Mouse (Mus musculus) embryonic facial prominence, embryonic 11.5 days (tissue): ENCODE measurements around the gene Abcb6. TPM values are rescaled to one million over a fixed set of nuclear protein-coding genes. Genes with fewer than 3 reads are reported as not detected.

Source experiments
- ATAC-seq: fragments of 200-750 bp; cut with Nextera tagmentation; replicated peaks from 2 replicates; pipeline ENCODE4 v1.8.0; 2017; ENCODE audit warnings: low read depth; ENCODE audit not compliant: insufficient number of reproducible peaks, low FRiP score, low TSS enrichment
- DNase-seq: peaks from one replicate; pipeline ENCODE4 v3.0.0-alpha.2; 2015; ENCODE audit warnings: low spot score
- H3K27ac ChIP-seq: fragments of 300-500 bp; sonication (generic); replicated peaks from 2 replicates; pipeline ENCODE4 v1.5.1; 2014; ENCODE audit warnings: mild to moderate bottlenecking, low read depth, low read length, control low read depth
- H3K27me3 ChIP-seq: fragments of 300-500 bp; sonication (generic); 2 replicates; pipeline ENCODE4 v1.6.1; 2014; ENCODE audit warnings: mild to moderate bottlenecking, low read length, moderate library complexity, mixed read lengths; ENCODE audit not compliant: control insufficient read depth, insufficient read depth
- H3K36me3 ChIP-seq: fragments of 300-500 bp; sonication (generic); replicated peaks from 2 replicates; pipeline ENCODE4 v1.6.1; 2014; ENCODE audit warnings: low read depth, mild to moderate bottlenecking, low read length, moderate library complexity, mixed read lengths; ENCODE audit not compliant: control insufficient read depth, insufficient read depth
- H3K4me1 ChIP-seq: fragments of 300-500 bp; sonication (generic); 2 replicates; pipeline ENCODE4 v1.6.1; 2014; ENCODE audit warnings: low read length, mixed read lengths; ENCODE audit not compliant: control insufficient read depth, insufficient read depth
- H3K4me2 ChIP-seq: fragments of 300-500 bp; sonication (generic); 2 replicates; pipeline ENCODE4 v1.6.1; 2014; ENCODE audit warnings: low read depth, mild to moderate bottlenecking, control low read depth, low read length, moderate library complexity
- H3K4me3 ChIP-seq: fragments of 300-500 bp; sonication (generic); 2 replicates; pipeline ENCODE4 v1.5.1; 2014; ENCODE audit warnings: low read depth, low read length, control low read depth
- H3K9ac ChIP-seq: fragments of 300-500 bp; sonication (generic); replicated peaks from 2 replicates; pipeline ENCODE4 v1.6.1; 2014; ENCODE audit warnings: mild to moderate bottlenecking, control low read depth, low read length
- H3K9me3 ChIP-seq: fragments of 300-500 bp; sonication (generic); replicated peaks from 2 replicates; pipeline ENCODE4 v1.6.1; 2016; ENCODE audit warnings: mild to moderate bottlenecking, low read length, inconsistent platforms, mixed read lengths; ENCODE audit not compliant: control insufficient read depth
- WGBS: fragments of 180-500 bp; shearing (Covaris S2); extraction: QIAGEN DNeasy Blood & Tissue Kit; methylation state at CpG from one replicate; pipeline ENCODE4 v1.1.7; 2014; 5-methylcytosine and 5-hydroxymethylcytosine counted together
- polyA plus RNA-seq: library from polyadenylated mRNA; unstranded; fragments of >200 nt; fragmentation: Nextera tagmentation; extraction: Ambion mirVana; gene quantifications from 2 replicates; pipeline ENCODE4 v1.2.1, GENCODE M21; 2014

Abcb6 gene
- polyA plus RNA-seq, 1 experiment from 2014 or later: 24.4 TPM

DNA sequence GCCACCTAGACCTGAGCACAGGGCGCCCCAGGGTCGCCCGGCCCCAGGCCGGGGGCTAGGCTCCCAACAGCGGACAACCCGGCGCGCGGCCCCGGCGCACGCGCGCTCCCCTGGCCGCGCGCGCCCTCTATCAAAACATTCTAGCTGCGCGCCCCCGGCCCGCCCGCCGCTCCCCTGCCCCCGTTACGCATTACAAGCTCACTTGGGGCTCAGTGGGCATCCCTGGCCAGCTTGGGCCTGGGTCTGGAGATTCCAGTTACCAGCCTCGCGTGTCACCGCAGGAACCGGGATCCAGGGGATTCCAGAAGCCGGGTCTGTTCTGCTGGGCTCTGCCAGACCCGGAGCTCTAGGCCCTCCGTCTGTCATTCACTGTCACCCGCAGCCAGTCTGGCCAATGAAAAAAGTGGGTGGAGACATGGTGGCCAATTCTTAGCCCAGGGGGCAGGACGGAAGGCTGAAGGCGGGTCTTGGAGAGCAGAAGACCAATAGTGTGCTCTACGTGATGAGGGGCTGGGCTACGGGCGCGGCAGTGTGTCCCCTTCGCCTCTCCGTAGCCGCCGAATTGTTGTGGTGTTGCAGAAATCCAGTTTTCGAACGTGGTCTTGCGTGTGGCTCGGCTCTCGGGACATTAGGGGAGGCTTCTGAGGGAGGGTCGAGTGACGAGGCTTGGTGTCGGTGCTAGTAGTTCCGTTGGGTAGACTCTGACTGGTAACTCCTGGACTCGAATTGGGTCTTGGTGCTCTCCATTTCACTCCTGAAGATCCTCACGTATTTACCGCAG, 11.6 kb upstream of the Abcb6 start, which contains the start of the genes Ankzf1 and Atg9a:
Ankzf1 (plus strand) TSS at position 530 of the 781 bp plus-strand sequence.
Atg9a (minus strand) TSS at position 575 of the 781 bp plus-strand sequence.
- H3K9me3 ChIP-seq: no peaks in the 10 kb centered on the region
- no peaks in the 10 kb centered on the region; the same call in 1 of the 2 replicates for H3K36me3 ChIP-seq
- peak within 1 kb of the TSS; percentile 64 for H3K27ac ChIP-seq
- under 1% methylated on average over 56 of the region's 56 CpGs for WGBS
- ATAC-seq: peak; percentile 99
- H3K4me1 ChIP-seq: no peaks in the 10 kb centered on the region
- H3K4me2 ChIP-seq: peak within 1 kb of the TSS; percentile 93
- H3K27me3 ChIP-seq: no peaks in the 10 kb centered on the region
- H3K9ac ChIP-seq: peak within 1 kb of the TSS; percentile 79
- H3K4me3 ChIP-seq: peak within 1 kb of the TSS; percentile 70
- DNase-seq: peak; percentile 97

DNA sequence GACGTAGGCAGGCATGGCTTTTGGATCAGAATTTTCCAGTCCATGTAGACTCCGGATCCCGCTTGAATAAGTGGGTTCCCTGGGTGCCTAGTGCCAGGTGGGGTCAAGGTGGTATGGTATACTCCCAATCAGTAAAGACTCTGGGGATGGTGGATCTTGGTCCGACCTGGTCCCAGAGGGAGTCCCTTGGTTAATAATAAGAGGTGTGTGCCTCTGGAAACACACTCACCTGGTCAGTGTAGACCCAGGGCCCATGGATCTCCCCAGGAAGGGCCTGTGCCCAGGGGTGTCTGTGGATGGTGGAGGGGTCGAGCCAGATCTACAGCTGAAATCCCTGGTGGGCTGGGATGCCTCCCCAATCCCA, 11.0 kb upstream of the Abcb6 start:
- DNase-seq (no peak), ATAC-seq (no peak; the same call in 1 of the 2 replicates)
- Histone ChIP-seq H3K27me3 (no peaks in the 10 kb centered on the region), H3K4me2 (peak overlapping the region; percentile 75), H3K27ac (no peak overlapping the region; the same call in 1 of the 2 replicates), H3K36me3 (no peaks in the 10 kb centered on the region), H3K4me1 (no peaks in the 10 kb centered on the region), H3K9ac (peak overlapping the region; percentile 65), H3K9me3 (no peaks in the 10 kb centered on the region), H3K4me3 (peak overlapping the region; percentile 70)
- 49% methylated on average over 5 of the region's 5 CpGs for WGBS

DNA sequence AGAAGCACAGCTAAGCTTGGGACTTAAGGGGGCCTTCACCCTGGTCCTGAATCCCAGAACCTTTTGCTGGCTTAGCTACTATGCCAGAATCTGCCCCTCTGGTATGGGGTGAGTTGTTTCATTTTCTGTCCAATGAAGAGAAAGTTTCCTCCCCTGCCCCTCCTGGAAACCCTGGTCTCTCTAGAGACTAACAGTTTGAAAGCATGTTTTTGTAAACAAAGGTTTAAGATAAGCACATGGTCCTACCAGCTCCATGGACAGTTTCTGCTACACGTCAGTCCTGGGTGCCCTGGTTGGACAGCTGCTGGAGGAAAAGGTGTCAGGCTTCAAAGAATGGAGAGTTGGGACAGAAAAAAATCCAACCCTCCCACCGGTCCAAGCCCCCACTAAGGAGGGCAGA, 10.4 kb upstream of the Abcb6 start:
- Histone ChIP-seq H3K4me1 (no peaks in the 10 kb centered on the region), H3K27me3 (no peaks in the 10 kb centered on the region), H3K4me2 (no peak overlapping the region), H3K36me3 (no peaks in the 10 kb centered on the region), H3K27ac (no peak overlapping the region), H3K9ac (no peak overlapping the region), H3K4me3 (no peak overlapping the region), H3K9me3 (no peaks in the 10 kb centered on the region)
- no peak for DNase-seq
- WGBS: 60% methylated on average over 2 of the region's 2 CpGs
- ATAC-seq: no peak

DNA sequence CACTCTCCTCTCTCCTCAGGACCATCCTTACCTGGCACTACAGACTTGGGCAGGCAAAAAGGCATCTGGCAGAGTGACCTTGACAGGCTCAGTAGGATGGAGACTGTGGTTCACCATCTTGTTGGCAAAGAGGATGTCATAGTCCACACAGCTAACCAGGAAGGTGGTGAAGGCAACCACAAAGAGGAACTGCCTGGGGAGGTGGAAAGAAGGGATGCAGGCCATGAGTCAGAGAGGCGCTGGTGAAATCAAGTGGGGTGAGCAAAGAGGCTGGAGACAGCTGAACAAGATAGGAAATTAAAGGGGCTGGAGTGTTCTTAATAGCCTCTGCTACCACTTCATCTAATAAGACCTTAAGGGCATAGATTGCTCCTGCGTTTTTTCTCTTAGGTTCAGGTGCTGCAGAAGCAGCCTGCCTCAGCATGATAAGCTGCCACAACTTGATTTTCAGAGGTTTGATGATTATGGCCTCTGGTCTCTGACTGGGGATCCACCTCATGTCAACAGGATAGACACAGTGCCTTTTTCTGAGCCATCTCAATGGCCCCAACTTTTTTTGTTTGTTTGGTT, 7.8 kb upstream of the Abcb6 start:
- H3K4me2 ChIP-seq: no peak overlapping the region
- H3K36me3 ChIP-seq: no peaks in the 10 kb centered on the region; the same call in 1 of the 2 replicates
- ATAC-seq (no peak), DNase-seq (no peak)
- H3K4me3 ChIP-seq: no peak overlapping the region
- WGBS: 88% methylated on average over 2 of the region's 2 CpGs
- no peaks in the 10 kb centered on the region for H3K9me3 ChIP-seq
- H3K9ac ChIP-seq: no peak overlapping the region
- H3K4me1 ChIP-seq: no peaks in the 10 kb centered on the region
- H3K27me3 ChIP-seq: no peaks in the 10 kb centered on the region
- no peak overlapping the region for H3K27ac ChIP-seq

DNA sequence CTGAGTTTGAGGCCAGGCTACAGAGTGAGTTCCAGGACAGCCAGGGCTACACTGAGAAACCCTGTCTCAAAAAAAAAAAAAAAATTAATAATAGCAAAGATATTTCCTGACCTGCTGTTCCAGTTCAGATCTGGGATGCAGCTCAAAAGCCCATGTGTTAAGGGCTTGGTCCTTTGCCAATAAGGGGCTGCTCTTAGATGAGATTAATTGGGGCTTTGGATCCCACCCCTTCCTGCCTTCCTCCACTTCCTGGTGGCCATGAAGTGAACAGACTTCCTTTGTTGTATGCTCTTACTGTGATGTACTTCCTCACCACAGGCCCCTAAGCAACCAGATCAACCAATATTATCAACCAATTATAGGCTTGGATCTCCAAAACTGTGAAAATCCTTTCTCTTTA, 6.9 kb upstream of the Abcb6 start:
- Histone ChIP-seq H3K36me3 (peaks cover 2% of the 10 kb centered on the region; the same call in 1 of the 2 replicates), H3K27me3 (no peaks in the 10 kb centered on the region), H3K9ac (no peak overlapping the region), H3K4me2 (no peak overlapping the region), H3K4me1 (no peaks in the 10 kb centered on the region), H3K27ac (no peak overlapping the region), H3K4me3 (no peak overlapping the region), H3K9me3 (no peaks in the 10 kb centered on the region)
- ATAC-seq: no peak
- DNase-seq: no peak

DNA sequence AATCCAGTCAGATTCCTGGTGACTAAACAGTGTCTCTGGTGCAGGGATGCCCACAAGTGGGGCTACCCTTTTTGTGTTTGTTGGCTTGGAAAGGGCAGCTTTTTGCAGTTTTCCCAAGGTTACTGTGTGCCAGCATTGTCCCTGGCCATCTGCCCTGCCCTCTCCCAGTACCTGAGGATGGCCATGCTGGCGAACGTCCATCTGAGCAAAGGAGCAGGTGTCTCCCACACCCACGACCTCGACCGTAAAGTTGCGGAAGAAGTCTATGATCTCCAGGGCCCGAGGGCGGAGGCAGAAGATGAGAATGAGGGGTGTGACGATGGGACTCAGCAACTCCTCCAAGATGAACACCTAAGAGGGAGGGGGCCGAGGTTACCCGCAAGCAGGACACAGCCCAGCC, 5.3 kb upstream of the Abcb6 start:
- Histone ChIP-seq H3K4me3 (no peak overlapping the region), H3K9ac (no peak overlapping the region), H3K4me2 (no peak overlapping the region), H3K27me3 (no peaks in the 10 kb centered on the region), H3K27ac (no peak overlapping the region), H3K9me3 (no peaks in the 10 kb centered on the region), H3K4me1 (no peaks in the 10 kb centered on the region), H3K36me3 (peaks cover 2% of the 10 kb centered on the region)
- DNase-seq: no peak
- WGBS: 94% methylated on average over 11 of the region's 11 CpGs
- no peak for ATAC-seq

DNA sequence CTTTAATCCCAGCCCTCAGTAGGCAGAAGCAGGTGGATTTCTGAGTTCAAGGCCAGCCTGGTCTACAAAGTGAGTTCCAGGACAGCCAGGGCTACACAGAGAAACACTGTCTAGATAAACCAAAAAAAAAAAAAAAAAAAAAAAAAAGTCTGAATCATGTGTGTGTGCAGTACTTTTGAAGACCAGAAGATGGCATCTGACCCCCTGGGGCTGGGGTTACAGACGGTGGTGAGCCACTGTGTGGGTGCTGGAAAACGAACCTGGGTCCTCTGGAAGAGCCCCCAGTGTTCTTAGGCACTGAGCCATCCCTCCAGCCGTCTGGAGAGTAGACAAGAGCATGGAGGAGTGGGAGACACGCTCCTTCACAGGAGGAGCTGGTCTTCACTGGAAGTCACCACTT, 2.0 kb upstream of the Abcb6 start:
- Histone ChIP-seq H3K4me2 (no peak overlapping the region), H3K4me3 (no peak overlapping the region), H3K4me1 (0 out of 2 replicates have a peak, but pooled peaks cover 3% of the 10 kb centered on the region), H3K9ac (no peak overlapping the region), H3K9me3 (no peaks in the 10 kb centered on the region), H3K36me3 (peaks cover 2% of the 10 kb centered on the region), H3K27ac (no peak overlapping the region), H3K27me3 (no peaks in the 10 kb centered on the region)
- WGBS: 74% methylated on average over 4 of the region's 4 CpGs
- ATAC-seq (no peak), DNase-seq (no peak)

DNA sequence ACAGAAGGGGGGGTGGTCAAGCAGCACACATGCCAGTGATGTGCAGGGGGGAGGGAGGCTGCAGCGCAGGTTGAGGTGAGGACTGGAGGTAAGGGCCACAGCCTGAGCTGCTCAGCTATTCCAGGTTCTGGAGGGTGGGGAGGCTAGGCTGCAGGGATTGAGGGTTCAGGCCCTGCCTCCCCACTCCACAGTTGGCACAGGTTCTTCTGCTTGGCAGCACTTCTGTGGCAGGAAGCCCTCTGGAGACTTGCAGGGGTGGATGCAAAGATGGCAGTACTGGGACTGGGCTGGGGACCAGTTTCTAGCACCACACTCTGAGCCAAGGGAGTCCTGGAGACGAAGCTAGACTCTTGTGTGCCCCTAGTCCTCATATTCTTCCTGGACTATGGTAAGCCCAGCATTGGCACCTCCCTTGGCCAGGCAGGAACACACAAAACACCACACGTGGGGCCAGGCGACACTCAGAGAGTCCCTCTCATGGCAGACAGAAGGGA, 1.2 kb upstream of the Abcb6 start:
- DNase-seq: no peak
- H3K36me3 ChIP-seq: peaks cover 2% of the 10 kb centered on the region
- H3K9ac ChIP-seq: no peak overlapping the region
- 81% methylated on average over 4 of the region's 4 CpGs for WGBS
- H3K27ac ChIP-seq: no peak overlapping the region
- 0 out of 2 replicates have a peak, but pooled peaks cover 3% of the 10 kb centered on the region for H3K4me1 ChIP-seq
- H3K27me3 ChIP-seq: no peaks in the 10 kb centered on the region
- no peak overlapping the region for H3K4me2 ChIP-seq
- no peaks in the 10 kb centered on the region for H3K9me3 ChIP-seq
- H3K4me3 ChIP-seq: no peak overlapping the region
- ATAC-seq: no peak
